Mouse (Mus musculus) heart, postnatal 4 days (tissue): Measurements from ENCODE around the gene Dcst1. TPM values are rescaled to one million over a fixed set of nuclear protein-coding genes. Genes with fewer than 3 reads are reported as not detected.

ENCODE experiments used
- DNase-seq: peaks from one replicate; pipeline ENCODE4 v3.0.0; 2021
- total RNA-seq, 2 experiments: library from RNA; stranded (reverse); gene quantifications; 2 replicates each; pipeline ENCODE4 v1.2.3; 2021

Gene Dcst1
- total RNA-seq, 2 experiments from 2014 or later, result 0.21 to 0.72 TPM

DNA sequence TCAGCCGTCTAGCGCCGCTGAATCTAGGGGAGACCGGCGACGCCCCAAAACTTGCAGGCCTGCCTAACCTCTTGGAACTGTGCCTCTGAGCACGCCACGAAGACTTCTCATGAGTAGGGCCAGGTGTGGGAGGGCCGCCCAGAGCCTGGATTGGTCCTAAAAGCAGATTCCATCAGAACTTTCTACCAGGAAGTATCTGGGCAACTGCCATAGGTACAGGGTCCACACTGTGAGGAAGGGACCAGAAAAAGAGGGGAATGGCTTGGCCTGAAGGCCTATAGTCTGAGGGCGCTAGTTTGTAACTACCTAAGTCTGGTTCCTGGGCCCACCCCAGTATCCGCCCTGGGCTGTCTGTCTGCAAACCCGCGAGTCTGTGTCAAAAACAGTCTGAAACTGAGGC is 33.5 kb downstream of the Dcst1 start:
- no peak for DNase-seq

DNA sequence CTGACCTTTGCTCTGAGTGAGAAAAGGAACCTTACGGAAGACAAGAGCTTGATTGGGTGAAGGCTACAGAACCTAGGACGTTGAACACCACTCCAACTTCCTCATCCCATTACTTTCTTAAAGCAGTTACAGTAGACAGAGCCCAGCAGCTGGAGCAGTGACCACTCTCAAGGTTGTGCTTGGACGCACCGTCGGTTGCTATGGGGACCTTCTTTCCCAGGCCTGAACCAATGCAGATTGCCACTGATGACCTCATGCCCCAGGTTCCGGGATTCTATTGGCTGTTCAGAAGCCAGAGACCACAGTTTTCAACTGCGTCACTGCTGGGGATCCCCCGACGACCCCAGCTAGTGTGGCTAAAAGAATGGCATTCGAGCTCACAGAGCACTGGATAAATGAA is 34.1 kb downstream of the Dcst1 start:
- no peak for DNase-seq

DNA sequence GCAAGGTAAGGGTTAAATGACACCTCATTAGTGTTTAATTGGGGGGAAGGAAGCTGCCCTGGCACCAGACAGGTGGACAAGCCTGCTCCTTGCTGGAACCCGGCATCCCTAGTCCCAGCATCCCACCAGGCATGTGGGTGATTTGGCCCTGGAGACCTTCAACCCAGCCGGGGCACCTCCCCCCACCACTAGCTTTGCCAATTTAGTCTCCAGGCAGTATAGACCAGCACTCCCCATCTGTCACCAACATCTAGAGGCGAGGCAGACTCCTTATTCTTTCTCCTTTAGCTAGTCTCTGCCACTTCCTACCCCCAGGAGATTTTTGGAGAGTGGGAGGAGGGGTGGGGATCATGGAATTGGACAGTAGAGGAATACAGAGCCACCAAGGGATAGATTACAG is 34.7 kb downstream of the Dcst1 start:
- DNase-seq, result no peak

DNA sequence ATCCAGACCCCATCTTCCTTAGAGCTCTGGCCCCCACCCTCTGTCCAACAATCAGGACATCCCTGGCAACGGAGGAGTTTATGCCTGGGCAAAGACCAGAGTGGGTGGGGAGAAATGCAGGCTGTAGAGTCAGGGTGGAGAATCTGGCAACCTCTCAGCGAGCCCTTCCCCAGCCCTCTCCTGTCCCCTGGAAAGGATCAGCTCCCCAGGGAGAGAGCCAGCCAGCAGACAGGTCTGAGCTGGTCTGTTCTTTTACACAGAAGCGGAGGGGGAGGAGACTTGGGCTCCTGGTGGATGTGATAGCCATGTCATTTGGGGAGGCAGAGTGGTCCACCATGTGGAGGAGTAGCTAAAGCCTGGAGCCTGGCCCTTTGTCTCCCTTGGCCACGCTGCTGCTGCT is 36.4 kb downstream of the Dcst1 start:
- no peak for DNase-seq

DNA sequence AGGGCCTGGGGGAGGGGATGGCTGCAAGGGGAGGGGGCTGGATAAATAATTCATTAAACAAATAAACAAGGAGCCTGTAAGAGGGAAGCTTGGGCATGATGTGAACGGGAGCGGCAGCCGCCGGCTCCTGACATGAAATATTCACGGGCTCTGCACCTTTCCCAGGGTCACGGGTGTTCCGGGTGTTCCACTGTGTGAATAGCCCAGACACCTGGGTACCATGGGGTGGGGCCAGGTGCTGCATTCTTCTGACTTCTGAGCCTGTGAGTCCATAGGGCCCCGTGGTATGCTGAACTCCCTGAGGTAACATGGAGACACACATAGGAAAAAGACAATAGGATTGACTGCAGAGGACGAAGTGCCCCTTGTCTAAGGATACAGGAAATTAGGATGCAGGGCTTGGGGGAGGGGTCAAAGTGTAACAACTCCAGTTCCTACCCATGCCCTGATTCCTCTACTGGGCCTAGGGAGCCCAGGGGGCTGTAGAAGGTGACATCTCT is 37.6 kb downstream of the Dcst1 start:
- DNase-seq, result no peak

DNA sequence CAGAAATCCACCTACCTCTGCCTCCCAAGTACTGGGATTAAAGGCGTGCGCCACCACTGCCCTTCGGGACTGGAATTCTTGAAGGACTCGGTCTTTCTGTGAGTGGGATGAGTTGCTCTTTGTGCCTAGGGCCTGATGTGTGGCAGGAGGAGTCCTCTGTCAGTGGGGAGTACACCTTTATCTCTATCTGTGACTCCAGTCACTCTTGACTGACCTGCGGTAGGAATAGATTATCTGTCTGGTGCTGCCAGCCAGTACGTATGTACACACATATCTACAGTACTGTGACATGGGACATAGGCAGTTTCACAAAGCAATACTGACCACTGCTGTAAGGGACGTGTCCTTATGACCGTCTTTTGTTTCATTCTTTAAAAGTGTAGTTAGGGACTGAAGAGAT is 39.2 kb downstream of the Dcst1 start:
- no peak for DNase-seq

DNA sequence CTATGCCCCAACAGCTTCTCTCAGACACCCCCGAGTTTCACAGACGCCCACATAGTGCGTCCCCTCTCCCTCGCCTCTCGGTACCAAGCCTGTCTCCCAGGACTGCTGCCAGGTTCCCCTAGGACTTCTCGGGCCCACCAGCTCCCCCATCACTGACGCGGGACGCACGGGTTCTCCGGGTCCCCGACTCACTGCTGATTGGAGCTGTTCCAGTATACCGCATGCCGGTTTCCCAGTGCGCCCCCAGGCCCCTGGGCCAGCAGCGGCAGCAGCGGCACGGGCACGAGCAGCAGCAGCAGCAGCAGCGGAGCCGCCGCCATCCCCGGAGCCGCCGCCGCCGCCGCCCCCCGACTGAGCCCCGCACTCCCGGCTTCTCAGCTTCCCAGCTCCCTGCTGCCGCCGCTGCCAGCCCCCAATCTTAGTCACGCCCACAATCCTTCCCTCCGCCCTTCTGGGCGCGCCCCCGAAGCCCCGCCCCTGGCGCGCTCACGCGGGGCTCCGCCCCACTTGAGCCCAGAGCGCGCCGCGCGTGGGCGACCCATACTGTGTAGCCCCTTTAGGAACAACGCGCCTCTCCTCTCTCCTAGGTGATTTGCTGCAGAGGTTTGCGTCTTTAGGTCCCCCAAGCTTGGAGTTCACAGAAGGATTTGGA is 42.4 kb downstream of the Dcst1 start, which contains the start of gene Efna3:
TSS of gene Efna3 (minus strand) at position 452 of the 652 bp plus-strand sequence.
- DNase-seq, result peak; percentile 77

DNA sequence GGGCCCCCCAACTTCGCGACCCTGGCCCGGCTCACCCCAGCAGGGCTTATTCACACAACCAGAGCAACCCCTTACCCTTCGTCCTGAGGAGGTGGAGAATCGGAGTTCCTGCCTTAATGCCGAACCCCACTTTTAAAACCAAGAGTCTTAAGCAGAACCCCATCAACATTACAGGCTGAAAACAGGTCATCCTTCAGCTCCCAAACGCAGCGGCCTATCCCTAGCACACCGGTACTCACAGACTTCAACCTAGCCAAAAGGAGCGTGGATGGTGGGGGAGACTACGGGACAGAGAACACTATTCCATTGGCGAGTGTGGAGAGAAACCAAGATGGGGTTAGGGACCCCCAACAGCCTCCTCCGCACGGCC is 42.9 kb downstream of the Dcst1 start:
- no peak for DNase-seq

DNA sequence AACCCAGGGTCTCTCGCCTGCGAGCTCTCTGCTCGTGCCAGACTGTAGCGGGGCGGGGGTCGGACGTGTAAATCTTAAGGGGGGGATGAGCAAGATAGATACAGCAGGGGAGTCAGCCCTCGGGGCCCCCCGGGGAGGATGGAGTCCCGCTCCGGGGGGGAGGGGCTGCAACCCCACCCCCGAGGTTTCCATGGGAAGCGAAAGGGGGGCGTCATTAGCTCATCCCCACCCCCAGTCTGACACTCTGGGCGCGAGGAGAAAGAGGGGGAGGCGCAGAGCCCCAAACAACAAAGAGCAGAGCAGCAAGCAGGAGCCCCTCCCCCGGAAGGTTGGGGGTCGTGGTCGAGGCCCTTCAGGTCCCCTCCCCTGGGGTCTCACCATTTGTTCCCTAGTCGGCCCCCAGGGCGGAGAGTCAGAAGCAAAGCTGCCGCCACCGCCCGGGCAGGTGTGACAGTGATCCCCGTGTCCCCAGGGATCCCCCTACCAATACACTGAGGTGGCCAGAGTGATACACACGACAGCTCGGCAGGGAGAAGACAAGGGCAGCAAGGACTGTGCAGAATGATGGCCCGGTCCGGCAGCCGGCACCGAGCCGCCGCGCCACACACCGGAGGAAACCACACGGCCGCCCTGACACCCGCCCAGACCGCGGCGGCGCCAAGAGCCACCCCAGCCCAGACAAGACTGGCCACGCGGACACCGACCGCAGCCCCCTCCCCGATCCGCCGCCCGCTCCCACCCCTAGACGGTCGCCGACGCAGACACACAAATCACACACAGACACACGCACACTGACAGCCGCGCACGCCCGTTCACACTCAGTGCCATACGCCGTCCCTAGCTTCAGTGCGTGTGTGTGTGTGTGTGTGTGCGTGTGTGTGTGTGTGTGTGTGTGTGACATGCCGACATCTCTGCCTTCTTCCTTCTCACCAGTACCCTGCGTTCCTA is 43.6 kb downstream of the Dcst1 start:
- DNase-seq, result peak; percentile 22

DNA sequence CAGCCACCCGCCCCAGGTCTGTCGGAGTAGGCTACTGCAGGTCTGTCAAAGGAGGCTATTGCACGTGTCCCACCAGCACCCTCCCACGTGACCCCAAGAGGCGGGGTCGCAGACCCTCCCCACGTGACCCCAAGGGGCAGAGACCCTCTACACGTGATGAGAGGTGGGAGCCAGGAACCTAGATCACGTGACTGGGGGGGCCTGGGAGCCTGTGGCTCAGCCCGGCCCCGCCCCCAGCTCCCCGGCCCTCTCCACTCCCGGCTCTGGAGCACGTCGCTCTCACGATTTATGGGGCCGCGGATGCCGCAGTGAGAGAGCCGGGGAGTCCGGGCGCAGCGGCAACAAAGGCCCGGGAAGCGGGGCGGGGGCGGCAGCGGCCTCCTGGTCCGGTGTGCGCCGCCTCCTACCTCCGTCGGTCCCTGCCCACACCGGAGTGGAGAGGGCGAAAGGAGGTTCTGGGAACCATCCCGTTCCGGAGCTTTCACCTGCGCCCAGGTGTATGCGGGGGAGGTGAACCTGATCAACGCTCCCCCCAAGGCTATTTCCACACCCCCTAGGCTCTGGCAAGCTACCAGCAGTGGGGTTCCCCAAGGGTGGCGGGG is 44.4 kb downstream of the Dcst1 start:
- peak; percentile 28 for DNase-seq

DNA sequence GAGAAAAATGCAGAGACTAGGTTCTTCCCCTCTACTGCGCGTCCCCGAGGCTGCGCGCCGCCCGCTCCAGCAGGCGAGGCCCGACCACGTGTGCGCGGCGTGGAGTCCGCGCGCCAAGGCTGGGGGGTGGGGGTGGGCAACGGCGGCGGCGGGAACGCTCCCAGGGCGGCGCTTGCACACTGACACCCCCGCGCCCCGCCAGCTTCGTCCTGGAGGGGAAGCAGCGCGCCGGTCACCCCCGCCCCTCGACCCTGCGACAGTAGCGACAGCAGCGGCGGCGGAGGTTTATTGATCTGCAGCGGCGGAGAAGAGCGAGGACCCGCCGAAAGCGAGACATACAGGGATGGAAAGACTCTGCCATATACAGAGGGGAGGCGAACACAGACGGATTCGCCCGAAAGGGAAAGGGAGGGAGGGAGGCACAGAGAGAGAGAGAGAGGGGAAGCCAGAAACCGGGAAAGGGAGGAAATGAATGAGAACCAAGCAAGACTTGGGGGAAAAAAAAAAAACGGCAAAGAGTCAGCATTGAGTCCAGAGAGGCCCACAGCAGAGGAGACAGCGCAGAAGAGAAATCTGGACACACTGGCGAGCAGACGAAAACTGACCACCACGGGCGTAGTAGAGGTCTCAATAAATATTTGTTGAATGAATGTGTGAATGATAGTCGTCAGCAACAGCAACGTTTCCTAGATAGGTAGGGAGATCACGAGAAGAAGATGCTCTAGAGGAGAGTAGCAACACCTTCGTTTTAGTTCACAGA is 45.3 kb downstream of the Dcst1 start:
- DNase-seq, result peak; percentile 22

DNA sequence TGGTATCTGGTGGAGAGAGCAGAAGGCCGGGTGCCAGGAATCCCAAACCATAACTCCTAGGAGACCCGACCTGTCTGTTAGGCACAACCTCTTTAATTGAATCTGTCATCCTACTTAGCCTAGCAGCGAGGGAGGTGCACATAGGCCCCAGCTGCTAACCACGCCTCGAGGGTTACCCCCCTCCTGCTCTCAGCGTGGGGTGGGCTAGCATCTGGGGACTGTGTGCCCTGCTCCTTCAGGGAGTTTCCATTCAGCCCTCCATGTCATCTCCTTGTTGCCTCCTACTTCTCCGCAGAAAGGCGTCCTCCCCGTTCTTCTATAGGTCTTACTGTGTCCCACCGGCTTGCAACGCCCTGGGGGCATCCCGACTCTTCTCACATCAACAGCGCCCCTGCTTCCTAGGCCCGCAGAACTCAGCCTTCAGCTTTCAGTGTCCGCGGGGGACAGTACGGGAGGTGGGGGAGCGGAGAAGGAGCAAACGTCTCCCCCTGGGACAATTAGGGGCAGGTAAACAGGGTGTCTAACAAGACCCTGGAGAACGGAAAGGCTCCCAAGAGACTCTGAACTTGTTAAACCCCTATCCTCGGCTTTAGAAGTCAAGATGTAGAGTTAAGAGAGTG is 46.0 kb downstream of the Dcst1 start:
- DNase-seq, result no peak

DNA sequence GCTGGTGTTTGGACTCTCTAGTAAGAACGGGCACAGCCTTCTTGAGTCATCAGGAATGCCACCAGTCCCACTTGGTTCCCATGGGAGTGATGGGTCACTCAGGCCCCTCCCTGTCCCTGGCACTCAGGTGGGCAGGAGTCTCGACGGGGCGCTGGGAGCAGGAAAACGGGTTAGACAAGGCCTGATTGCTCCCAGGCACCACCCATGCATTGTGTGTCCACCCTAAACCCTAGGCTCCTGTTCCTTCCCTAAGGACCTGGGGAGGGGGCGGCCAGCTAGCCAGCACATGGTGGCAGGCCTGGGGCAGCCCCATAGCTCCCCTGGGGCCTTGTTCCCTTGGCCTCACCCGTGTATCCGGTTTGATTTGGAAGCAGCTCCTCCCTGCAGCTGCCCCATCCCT is 46.7 kb downstream of the Dcst1 start:
- no peak for DNase-seq

DNA sequence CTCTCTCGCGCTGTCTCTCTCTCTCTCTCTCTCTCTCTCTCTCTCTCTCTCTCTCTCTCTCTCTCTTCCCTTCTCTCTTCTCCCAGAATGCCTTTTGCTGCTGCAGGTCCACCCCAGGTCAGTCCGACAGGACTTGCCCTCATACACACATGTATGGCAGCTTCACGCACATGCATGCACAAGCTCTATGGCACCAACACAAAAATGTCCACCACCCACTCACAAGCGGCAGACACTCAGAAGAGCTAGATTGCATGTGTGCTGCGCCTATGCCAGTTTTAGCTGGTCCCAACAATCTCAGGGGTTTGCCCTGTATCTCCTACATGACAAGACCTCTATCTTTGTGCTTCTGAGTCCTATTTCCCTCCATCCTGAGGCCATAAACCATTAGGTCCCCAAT is 47.8 kb downstream of the Dcst1 start:
- no peak for DNase-seq

DNA sequence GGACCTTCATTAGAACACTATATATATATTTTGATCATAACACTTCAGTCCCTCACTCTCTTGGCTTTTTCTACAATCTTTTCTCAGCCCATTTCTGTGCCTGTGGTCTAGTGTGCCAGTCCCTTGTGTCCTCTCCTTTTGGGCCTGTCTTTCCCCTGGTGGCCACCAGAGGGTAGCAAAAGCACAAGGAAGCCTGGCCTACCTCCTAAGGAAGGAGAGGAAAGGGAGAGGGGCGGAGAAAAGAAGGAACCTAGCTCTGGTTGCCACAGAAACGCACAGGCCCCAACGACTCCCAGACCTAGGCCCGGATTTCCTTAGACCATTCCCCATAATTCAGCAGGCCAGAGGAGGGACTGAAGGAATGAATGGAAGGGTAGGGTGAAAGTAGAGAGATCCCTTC is 48.2 kb downstream of the Dcst1 start:
- peak; percentile 91 for DNase-seq

DNA sequence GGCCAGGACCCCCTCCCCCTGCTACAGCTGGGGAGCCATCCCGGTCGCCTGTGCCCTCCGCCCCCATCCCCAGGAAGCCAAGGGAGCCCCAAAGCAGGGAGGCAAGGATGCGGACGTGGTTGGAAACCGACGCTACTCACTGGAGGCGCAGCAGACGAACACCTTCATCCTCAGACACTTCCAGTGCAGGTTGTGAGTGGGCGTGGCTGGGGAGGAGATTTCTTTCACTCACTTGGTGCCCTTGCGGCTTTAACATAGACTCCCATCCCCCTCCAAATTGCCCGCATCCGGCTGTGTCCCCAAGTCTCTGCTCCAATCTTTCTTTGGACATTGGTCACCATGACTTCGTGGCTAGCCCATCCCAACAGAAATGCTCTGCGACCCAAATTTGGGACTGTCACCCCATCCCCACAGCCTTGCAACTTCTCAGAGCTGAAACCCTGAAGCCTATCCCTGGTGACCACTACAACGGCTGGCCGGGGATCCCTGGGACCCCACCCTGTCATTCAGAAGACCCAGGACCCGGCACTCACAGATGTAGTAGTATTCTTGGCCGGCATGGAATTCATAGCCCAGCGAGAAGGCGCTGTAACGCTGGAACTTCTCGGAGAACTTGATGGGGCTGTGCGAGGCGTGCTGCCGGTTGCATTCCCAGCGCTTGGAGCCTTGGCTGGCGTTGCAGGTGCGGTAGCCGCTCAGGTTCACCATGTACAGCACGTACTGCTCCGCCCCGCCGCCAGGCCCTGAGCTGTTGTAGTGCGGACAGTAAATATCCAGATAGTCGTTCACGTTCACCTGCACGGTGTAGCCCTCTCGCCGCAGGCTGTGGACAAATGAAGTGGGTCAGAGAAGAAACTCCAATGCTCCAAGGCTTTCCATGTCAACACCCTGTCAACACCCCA is 48.9 kb downstream of the Dcst1 start:
- no peak for DNase-seq

DNA sequence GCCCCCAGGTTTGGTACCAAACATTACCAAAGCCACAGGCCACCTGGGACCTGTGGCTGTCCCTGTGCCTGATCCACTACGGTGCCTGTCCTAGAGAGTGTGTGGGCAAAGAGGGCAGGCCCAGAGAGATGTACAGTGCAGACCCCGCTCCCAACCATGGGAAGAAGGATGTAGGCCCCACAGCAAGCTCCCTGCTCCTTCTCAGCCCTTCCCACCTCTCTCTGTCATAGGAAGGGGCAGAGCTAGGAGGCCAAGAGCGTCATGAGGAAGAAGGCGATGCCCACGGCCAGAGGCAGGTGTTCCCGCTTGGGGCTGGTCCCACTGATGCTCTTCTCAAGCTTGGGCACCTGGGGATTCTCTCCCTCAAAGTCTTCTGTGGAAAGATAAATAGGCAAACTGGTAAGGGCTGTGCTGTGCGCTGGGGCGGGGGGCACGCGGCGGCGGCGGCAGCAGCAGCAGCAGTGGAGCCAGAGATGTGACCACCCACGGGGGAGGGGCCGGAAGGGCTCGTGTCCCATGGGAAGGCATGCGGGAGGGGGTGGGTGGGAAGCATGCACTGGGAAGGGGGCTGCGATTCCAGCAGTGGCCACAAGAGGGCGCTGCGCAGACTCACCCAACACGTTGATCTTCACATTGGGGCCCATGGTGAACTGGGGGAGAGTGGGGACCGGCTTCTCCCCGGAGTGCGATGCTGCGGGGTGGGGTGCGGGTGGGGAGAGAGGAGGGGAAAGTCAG is 49.7 kb downstream of the Dcst1 start:
- peak; percentile 92 for DNase-seq

DNA sequence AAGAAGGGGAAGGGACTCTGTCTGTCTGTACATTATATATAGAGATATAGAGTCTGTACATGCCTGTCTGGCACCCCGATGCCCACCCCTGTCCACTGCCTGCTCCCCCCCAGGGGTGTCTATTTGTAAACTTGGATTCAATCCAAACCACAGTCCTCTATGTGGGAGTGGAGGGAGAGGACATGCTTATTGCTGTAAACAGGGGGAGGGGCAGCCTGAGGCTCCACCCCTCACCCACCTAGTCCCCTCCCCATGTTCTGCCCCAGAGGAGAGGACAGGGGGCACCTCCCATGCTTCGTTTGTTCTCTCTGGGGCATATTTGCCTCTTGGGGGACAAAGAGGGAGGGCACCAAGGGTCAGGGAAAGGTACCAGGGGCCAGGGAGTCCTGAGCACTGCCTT is 50.3 kb downstream of the Dcst1 start:
- no peak for DNase-seq

DNA sequence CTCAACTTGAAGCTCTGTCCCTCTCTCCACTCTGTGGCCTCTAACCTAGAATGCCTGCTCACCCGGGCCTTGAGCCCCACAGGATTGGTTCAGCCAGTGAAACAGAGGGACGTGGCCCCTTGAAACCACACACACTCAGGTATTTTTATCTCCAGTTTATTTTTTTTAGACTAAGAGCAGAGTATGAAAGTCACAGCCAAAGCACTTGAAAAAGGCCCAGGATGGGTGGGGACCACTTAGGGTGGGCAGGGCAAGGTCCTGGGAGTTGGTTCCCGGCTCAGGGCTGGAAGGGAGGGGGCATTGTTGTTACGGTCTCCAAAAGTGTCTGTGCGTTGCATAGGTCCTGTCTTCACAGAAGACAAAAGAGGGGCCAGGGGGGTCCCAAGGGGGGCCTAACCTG is 50.7 kb downstream of the Dcst1 start:
- DNase-seq, result no peak

DNA sequence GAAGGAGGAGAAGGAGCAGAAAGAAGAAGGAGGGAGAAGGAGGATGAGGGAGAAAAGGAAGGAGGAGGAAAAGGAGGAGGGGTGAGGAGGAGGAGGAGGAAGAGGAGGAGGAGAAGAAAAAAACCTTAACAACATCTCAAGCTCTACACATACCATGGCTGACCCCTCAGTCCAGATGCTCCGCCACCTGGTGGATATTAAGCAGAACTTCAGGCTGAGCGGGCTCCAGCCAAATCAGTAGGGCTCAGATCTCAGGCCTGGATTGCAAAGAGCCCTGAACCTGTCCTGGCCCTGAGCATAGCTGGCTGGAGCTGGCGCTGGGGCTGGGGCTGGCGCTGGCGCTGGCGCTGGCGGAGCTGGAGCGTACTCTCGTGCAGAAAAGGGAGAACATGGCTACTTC is 57.0 kb downstream of the Dcst1 start:
- DNase-seq, result peak; percentile 79
